Mouse (Mus musculus): ENCODE measurements around the gene Kcnh2. TPM values are rescaled to one million over a fixed set of nuclear protein-coding genes. Genes with fewer than 3 reads are reported as not detected.

Gene Kcnh2
- total and polyA plus RNA-seq, 3 experiments: 1.3 to 12.6 (median 6.8) TPM

DNA sequence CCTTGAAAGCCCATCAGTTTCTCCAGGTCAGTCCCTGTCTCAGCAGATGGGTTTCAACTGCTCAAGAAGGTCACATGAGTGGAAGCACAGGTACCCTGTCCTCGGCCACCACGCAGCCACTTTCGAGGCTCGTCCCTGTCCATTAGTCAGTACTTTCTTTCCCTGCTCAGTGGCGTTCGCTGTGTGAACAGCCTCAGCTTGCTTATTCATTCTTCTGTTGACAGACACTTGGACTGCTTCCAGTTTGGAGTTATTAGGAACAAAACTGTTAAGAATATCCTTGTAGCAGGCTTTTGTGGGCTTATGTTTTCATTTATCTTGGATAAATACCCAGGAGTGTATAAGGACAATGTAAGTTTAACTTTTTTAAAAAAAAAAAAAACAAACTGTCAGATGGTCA lies 22.8 kb upstream of the Kcnh2 start:
- TF ChIP-seq CTCF (IDR thresholded peaks at IDR 0.05; ENCODE audit: low read depth, low read length): no peak
- TF ChIP-seq GATA2 (IDR thresholded peaks at IDR 0.05; ENCODE audit: borderline replicate concordance, low read depth, low read length): no peak
- no peak for TF ChIP-seq POLR2AphosphoS5 (IDR thresholded peaks at IDR 0.05; ENCODE audit: insufficient replicate concordance, low read depth, low read length)
- no peak for TF ChIP-seq GATA1 (IDR thresholded peaks at IDR 0.05; ENCODE audit: borderline replicate concordance, low read length)
- no peak for TF ChIP-seq TAL1 (conservative IDR thresholded peaks at IDR 0.05; ENCODE audit: low read depth, low read length)
- H3K36me3 ChIP-seq (replicated peaks): no peaks in the 10 kb centered on the region
- no peaks in the 10 kb centered on the region for H3K9me3 ChIP-seq (replicated peaks)
- peaks cover 68% of the 10 kb centered on the region for H3K27me3 ChIP-seq (ENCODE audit: insufficient read depth, low read length)
- DNase-seq (ENCODE audit: low spot score) (no peak), ATAC-seq (ENCODE audit: extremely low read depth, insufficient number of reproducible peaks, low FRiP score, poor library complexity, severe bottlenecking) (no peak)
- no peaks in the 10 kb centered on the region; the same call in 1 of the 2 replicates for H3K4me1 ChIP-seq (ENCODE audit: insufficient read depth, low read depth, low read length)
- no peak overlapping the region for H3K4me3 ChIP-seq (ENCODE audit: low read depth, low read length)

DNA sequence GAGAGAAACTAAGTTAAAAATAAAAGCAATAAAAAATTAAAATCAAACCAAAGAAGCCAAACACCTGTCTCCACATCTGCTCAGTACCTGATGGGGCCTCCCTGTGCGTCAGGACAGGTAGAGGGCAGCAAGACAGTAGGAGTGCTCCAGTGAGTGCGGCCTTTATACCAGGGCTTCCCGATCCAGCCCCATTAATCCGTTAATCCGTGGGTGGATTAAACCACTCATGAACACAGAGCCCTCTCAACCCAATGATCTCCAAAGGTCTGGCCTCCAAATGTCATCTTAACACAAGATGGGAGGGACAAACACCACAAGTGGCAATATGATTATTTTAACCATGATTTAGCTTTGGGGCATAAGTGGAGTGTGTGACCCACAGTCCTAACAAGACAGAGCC lies 22.4 kb upstream of the Kcnh2 start:
- ATAC-seq (ENCODE audit: extremely low read depth, insufficient number of reproducible peaks, low FRiP score, poor library complexity, severe bottlenecking) (no peak), DNase-seq (ENCODE audit: low spot score) (no peak)
- no peaks in the 10 kb centered on the region for H3K36me3 ChIP-seq (replicated peaks)
- peaks cover 67% of the 10 kb centered on the region for H3K27me3 ChIP-seq (ENCODE audit: insufficient read depth, low read length)
- H3K4me1 ChIP-seq (ENCODE audit: insufficient read depth, low read depth, low read length): no peaks in the 10 kb centered on the region
- no peak overlapping the region for H3K4me3 ChIP-seq (ENCODE audit: low read depth, low read length)
- H3K9me3 ChIP-seq (replicated peaks): no peaks in the 10 kb centered on the region
- no peak for TF ChIP-seq TAL1 (conservative IDR thresholded peaks at IDR 0.05; ENCODE audit: low read depth, low read length)
- TF ChIP-seq POLR2AphosphoS5 (IDR thresholded peaks at IDR 0.05; ENCODE audit: insufficient replicate concordance, low read depth, low read length): no peak

- ATAC-seq (ENCODE audit: extremely low read depth, insufficient number of reproducible peaks, low FRiP score, poor library complexity, severe bottlenecking): no peak
- H3K27me3 ChIP-seq (ENCODE audit: insufficient read depth, low read length): peaks cover 70% of the 10 kb centered on the region
Observed at GRCm38 (mm10) chr5:24369767-24370166, 18.4 kb upstream of the Kcnh2 start.

DNA sequence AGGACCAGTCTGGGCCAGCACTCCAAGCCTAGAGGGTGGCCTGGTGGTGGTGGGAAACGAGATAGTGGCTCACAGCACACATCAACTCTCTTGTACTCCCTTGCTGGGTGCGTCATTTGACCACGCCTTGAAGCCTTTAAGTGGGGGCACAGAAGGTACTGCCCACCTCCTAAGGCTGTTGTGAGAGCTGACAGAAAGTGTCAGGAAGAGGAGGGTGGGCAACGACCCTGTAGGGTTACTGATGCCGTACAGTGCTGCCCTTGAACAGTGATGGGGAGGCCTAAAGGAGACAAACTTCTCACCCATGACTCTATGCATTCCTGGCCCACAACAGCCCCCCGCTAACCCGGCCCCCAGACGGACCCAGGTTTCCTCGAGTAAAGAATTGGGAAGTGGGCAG lies 15.0 kb upstream of the Kcnh2 start:
- Histone ChIP-seq H3K4me3 (ENCODE audit: low read depth, low read length) (no peak overlapping the region), H3K9me3 (replicated peaks) (no peaks in the 10 kb centered on the region), H3K36me3 (replicated peaks) (no peaks in the 10 kb centered on the region), H3K4me1 (ENCODE audit: insufficient read depth, low read depth, low read length) (peaks cover 3% of the 10 kb centered on the region), H3K27me3 (ENCODE audit: insufficient read depth, low read length) (peaks cover 82% of the 10 kb centered on the region)
- no peak for ATAC-seq (ENCODE audit: extremely low read depth, insufficient number of reproducible peaks, low FRiP score, poor library complexity, severe bottlenecking)
- DNase-seq (ENCODE audit: low spot score): no peak
- TF ChIP-seq TAL1 (conservative IDR thresholded peaks at IDR 0.05; ENCODE audit: low read depth, low read length): no peak

More at GRCm38 (mm10) chr5:24369767-24370166, 18.4 kb upstream of the Kcnh2 start:
- H3K9me3 ChIP-seq (replicated peaks): no peaks in the 10 kb centered on the region
- peaks cover 3% of the 10 kb centered on the region for H3K4me1 ChIP-seq (ENCODE audit: insufficient read depth, low read depth, low read length)
- no peak for TF ChIP-seq TAL1 (conservative IDR thresholded peaks at IDR 0.05; ENCODE audit: low read depth, low read length)
- no peak for TF ChIP-seq GATA1 (IDR thresholded peaks at IDR 0.05; ENCODE audit: borderline replicate concordance, low read length)
- TF ChIP-seq GATA2 (IDR thresholded peaks at IDR 0.05; ENCODE audit: borderline replicate concordance, low read depth, low read length): no peak
- TF ChIP-seq CTCF (IDR thresholded peaks at IDR 0.05; ENCODE audit: low read depth, low read length): no peak
- no peak for TF ChIP-seq POLR2AphosphoS5 (IDR thresholded peaks at IDR 0.05; ENCODE audit: insufficient replicate concordance, low read depth, low read length)
- no peak overlapping the region for H3K4me3 ChIP-seq (ENCODE audit: low read depth, low read length)
- DNase-seq (ENCODE audit: low spot score): no peak
- no peaks in the 10 kb centered on the region for H3K36me3 ChIP-seq (replicated peaks)

GRCm38 (mm10) chr5:24365528-24365927 lies 14.1 kb upstream of the Kcnh2 start:
- peaks cover 7% of the 10 kb centered on the region for H3K4me1 ChIP-seq (ENCODE audit: insufficient read depth, low read depth, low read length)
- H3K27me3 ChIP-seq (ENCODE audit: insufficient read depth, low read length): peaks cover 78% of the 10 kb centered on the region
- no peak for ATAC-seq (ENCODE audit: extremely low read depth, insufficient number of reproducible peaks, low FRiP score, poor library complexity, severe bottlenecking)
- DNase-seq (ENCODE audit: low spot score): no peak
- no peaks in the 10 kb centered on the region for H3K9me3 ChIP-seq (replicated peaks)
- no peaks in the 10 kb centered on the region for H3K36me3 ChIP-seq (replicated peaks)
- H3K4me3 ChIP-seq (ENCODE audit: low read depth, low read length): no peak overlapping the region
- TF ChIP-seq GATA1 (IDR thresholded peaks at IDR 0.05; ENCODE audit: borderline replicate concordance, low read length): no peak
- TF ChIP-seq POLR2AphosphoS5 (IDR thresholded peaks at IDR 0.05; ENCODE audit: insufficient replicate concordance, low read depth, low read length): no peak
- no peak for TF ChIP-seq GATA2 (IDR thresholded peaks at IDR 0.05; ENCODE audit: borderline replicate concordance, low read depth, low read length)
- no peak for TF ChIP-seq TAL1 (conservative IDR thresholded peaks at IDR 0.05; ENCODE audit: low read depth, low read length)
- TF ChIP-seq CTCF (IDR thresholded peaks at IDR 0.05; ENCODE audit: low read depth, low read length): no peak

GRCm38 (mm10) chr5:24364963-24365362 lies 13.6 kb upstream of the Kcnh2 start:
- no peak for ATAC-seq (ENCODE audit: extremely low read depth, insufficient number of reproducible peaks, low FRiP score, poor library complexity, severe bottlenecking)

GRCm38 (mm10) chr5:24364508-24364907 lies 13.1 kb upstream of the Kcnh2 start, which contains the start of gene Nos3:
Nos3 (plus strand) TSS chr5:24364810.
- H3K4me3 ChIP-seq (ENCODE audit: low read depth, low read length): no peak within 1 kb of the TSS
- DNase-seq (ENCODE audit: low spot score) (no peak), ATAC-seq (ENCODE audit: extremely low read depth, insufficient number of reproducible peaks, low FRiP score, poor library complexity, severe bottlenecking) (no peak)
- H3K4me1 ChIP-seq (ENCODE audit: insufficient read depth, low read depth, low read length): peaks cover 7% of the 10 kb centered on the region
- H3K9me3 ChIP-seq (replicated peaks): no peaks in the 10 kb centered on the region
- TF ChIP-seq GATA2 (IDR thresholded peaks at IDR 0.05; ENCODE audit: borderline replicate concordance, low read depth, low read length): no peak
- no peak for TF ChIP-seq GATA1 (IDR thresholded peaks at IDR 0.05; ENCODE audit: borderline replicate concordance, low read length)
- no peak for TF ChIP-seq CTCF (IDR thresholded peaks at IDR 0.05; ENCODE audit: low read depth, low read length)
- no peak for TF ChIP-seq TAL1 (conservative IDR thresholded peaks at IDR 0.05; ENCODE audit: low read depth, low read length)
- TF ChIP-seq POLR2AphosphoS5 (IDR thresholded peaks at IDR 0.05; ENCODE audit: insufficient replicate concordance, low read depth, low read length): no peak
- peaks cover 72% of the 10 kb centered on the region for H3K27me3 ChIP-seq (ENCODE audit: insufficient read depth, low read length)
- no peaks in the 10 kb centered on the region for H3K36me3 ChIP-seq (replicated peaks)

More at GRCm38 (mm10) chr5:24364963-24365362, 13.6 kb upstream of the Kcnh2 start:
- no peaks in the 10 kb centered on the region for H3K9me3 ChIP-seq (replicated peaks)
- no peaks in the 10 kb centered on the region for H3K36me3 ChIP-seq (replicated peaks)
- peaks cover 75% of the 10 kb centered on the region for H3K27me3 ChIP-seq (ENCODE audit: insufficient read depth, low read length)
- DNase-seq (ENCODE audit: low spot score): no peak
- H3K4me3 ChIP-seq (ENCODE audit: low read depth, low read length): no peak overlapping the region
- TF ChIP-seq POLR2AphosphoS5 (IDR thresholded peaks at IDR 0.05; ENCODE audit: insufficient replicate concordance, low read depth, low read length) (no peak), GATA2 (IDR thresholded peaks at IDR 0.05; ENCODE audit: borderline replicate concordance, low read depth, low read length) (no peak), GATA1 (IDR thresholded peaks at IDR 0.05; ENCODE audit: borderline replicate concordance, low read length) (no peak)
- H3K4me1 ChIP-seq (ENCODE audit: insufficient read depth, low read depth, low read length): peaks cover 7% of the 10 kb centered on the region
